Mouse (Mus musculus) cerebellum, adult 11 months (tissue): ENCODE measurements around the gene Lsm3.
"Not testable (repeated sequence)": the region's sequence is repeated elsewhere in the genome, so short reads cannot be mapped to it uniquely, and the experiment has no call there.

ENCODE experiments used
- DNase-seq: peaks from one replicate; pipeline ENCODE4 v3.0.0; 2022

The Lsm3 gene

DNA sequence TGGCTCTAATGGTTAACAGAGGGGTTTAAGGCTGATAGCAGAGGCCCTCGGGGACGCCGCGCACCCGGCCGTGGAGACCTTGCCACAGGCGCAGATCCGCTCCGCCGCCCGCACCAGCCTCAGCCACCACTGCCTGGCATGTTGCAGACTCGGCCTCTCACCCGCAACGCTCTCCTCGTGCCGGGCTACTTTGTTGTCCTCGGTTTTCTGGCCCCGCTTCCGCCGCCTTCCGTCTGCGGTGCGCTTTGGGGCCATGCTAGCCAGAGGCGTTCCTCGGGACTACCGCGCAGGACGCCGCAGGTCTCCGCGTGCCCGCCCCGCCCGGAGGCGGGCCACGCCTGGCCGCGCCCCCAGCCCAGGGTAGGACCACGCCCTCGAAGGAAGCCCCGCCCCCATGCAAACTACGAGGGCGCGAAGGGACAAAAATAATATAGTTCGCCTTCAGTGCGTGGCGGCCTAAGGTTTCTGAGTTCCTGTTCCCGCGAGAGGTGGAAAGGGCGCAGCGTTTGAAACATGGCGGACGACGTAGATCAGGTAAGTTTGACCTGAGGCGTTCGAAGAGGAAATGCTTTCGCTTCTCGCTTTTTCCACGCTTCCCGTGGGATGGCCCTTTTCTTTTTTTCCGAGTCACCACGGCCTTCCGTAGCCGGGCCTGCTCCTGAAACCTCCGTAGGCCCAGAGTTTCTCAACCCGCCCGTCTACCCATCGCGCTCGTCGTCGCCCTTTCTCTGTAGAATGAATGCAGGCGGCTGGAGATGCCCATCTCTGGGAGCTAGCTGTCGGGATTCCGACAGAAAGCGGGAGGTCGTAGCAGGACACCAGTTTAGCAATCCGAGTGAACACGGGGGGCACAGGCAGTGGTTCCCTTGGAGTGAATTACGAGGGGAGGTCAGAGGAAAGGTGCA is at the start of gene Lsm3, which contains the start of gene Xpc:
Lsm3 (plus strand) TSS at position 384 of the 905 bp plus-strand sequence.
Xpc (minus strand) TSS at position 344 of the 905 bp plus-strand sequence.
- peak; percentile 98 for DNase-seq

DNA sequence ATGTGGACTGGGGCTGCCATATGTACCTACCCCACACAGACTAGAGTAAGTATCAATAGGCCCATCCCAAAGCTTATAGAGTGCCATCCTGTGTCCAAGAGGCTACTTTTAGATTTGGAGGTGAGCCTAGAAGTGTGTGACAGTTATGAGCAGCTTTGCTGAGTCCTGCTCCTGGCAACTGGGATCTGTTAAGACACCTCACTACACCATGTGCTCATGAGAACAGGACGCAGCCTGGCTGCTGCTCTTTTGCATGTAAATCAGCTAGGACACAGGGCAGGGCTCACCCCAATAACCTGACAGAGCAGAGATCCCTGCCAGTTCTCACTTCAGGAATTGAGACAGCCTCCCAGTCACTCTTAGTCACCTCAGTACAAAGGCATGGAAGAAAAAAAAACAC is 48.6 kb upstream of the Lsm3 start:
- DNase-seq: no peak

DNA sequence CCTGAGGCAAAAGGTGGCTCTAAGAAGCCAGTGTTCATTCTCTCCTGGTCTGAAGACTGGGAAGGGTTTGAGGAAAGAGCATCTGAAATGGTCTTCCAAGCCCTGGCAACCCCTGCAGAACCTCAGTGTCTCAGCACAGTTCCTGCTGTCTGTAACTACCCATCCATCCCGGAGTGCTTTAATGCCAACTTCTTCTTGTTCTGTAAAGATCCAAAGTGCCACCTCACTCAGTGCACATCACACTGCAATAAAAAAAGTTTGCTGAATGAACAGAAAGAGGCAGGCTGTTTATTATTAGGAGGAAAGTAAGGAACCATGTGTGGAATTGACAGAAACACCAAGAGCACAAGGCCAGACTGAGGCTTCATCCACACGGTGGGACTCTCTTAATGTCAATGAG is 45.0 kb upstream of the Lsm3 start:
- DNase-seq: no peak

DNA sequence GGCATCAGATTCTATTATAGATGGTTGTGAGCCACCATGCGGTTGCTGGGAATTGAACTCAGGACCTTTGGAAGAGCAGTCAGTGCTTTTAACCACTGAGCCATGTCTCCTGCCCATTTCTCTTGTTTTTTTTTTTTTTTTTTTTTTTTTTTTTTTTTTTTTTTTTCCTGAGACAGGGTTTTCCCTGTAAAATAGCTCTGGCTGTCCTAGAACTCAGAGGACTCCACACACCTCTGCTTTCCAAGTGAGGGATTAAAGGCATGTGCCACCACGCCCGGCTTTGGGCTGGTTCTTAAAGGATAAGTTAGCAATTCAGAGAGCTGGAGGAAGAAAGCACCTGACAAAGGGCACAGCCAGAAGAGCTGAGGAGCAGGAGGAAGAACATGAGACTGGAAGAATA is 44.3 kb upstream of the Lsm3 start:
- DNase-seq: not testable (repeated sequence)

DNA sequence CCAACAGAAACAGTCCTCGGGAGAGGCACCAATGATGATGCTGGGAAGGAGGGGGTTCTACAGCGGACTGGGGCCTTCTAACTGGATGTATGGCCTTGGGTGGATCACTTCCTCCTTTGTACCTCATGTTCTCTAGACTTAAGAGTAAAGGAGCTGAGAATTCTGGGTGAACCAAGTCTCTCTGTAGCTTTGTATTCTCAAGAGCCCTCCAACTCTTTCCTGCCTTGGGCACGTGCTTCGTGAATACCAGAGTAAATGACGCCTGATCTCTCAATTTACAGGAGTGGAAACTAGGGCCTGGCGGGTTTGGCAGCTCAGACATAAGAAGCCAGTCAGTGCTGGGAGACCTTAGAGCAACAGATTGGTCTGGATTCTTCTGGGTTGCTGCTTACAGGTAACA is 43.4 kb upstream of the Lsm3 start:
- DNase-seq: peak; percentile 18

DNA sequence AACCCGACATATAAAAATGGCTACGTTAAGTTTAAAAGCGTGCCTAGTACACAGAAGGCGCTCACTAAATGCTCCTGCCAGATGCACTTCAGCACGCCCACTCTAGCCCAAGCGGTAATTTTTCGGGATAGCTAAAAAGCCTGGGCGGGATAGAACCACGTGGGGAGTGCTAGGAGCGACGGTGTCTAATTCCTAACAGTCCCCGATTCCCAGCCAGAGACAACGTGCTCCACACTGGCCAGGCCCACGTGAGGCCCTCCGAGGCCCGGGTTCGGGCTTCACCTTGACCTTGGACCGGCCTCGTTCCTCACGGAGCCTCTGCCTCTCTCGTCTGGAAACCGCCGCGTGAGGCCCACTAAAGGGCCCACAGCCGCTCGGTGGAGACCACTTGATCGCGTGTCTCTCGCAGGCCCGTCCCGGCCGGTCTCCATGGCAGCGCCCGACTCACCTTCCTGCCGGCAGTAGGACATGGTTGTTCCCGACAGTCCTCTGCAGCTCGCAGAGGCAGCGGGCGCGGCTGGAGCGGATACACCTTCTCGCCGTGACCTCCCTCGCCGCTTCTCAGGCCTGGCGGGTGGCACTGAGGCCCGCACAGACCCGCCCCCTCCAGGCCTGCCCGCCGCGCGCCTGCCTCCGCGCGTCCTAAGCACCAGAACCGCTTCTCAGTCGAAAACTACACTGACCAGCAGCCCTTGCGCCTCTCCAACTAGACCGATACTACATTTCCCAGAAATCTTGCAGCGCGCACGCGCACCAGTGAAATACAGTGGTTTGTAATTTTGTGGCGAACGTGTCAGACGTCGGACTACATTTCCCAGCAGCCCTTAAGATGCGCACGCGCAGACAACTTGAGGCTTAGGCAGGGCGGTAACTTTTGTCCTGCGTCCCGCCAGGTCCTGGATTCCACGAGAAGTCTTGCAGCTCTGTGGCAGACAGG is 42.6 kb upstream of the Lsm3 start, which contains the start of the genes Chchd4 and Tmem43:
Chchd4 (minus strand) TSS at position 679 of the 937 bp plus-strand sequence.
Tmem43 (plus strand) TSS at position 836 of the 937 bp plus-strand sequence.
- peak; percentile 98 for DNase-seq

DNA sequence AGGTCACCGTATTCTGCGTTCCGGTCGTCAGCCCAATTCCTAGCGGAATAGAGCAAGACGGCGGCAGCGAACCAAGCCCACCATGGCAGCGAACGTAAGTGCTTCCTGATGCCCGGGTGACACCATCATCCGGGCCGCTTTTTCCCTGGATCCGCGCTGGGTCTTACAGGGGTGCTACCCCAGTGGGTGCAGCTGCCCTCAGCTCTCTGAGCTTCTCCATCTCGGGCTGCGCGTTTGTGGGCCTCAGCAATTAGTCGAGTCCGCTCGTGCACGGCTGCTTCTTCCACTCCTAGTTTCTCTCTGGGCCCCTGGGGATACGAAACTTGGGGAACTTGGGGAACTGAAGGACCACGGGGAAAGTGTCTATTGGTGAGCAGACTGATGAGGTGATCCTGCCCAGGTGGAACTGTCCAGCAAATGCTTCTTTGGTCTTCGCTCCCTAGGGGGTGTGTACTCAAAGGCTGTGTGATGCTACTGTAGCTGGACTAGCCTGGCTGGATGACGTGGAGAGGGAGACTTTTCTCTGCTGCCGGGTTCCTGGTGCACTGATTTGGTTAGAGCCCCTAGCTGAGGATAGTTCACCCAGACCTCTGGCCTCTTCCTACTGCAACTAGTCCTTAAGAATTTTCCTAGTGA is 41.8 kb upstream of the Lsm3 start:
- DNase-seq: no peak

DNA sequence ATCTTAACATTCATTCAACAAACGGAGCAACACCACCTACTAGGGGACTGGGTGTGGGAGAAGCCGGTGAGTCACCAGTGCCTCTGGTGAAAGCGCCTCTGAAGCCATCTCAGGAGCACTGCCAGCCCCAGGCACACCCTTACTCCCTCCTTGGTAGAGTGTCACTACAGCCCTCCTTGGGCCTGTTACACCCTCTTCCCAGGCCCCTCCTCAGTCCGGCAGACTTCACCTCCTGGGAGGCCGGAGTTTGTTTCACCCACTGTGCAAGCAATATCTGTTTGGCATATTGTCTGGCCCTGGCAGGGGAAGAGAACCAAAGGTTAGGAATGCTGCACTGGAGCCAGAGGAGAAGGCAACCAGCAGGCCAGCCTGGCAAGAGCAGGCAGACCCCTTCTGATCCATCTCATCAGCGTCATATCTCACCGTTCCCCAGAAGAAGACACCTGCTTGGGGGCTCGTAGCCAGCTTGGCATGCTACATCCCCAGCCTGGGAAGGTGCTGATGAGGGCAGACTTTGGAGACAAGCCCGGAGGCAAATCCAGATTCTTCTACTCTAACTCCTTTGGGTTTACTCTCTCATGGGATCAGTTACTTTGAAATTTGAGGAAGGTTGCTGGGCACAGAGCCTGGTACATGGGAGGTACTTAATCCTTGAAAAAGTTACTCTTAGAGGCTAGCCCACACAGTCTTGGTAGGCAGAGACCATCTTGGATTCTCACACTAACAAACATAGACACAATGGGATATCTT is 41.1 kb upstream of the Lsm3 start:
- peak; percentile 21 for DNase-seq

DNA sequence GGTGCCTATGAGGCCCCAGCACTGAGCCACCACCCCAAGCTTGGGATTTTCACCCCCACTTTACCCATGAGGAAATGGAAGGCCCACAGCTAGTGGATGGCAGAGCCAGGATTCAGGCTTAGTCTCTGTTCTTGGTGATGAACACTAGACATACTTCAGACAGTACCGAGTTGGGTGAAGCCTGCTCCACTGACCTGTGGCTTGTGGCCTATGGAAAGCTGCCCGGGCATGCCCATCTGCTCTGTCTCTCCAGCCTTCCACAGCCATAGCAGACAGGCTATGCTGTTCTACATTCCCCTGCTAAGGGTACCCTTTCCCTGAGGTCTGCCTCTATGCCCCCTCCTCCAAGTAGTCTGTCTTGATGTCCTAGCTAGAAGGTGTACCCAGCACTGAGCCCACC is 39.2 kb upstream of the Lsm3 start:
- DNase-seq: no peak

DNA sequence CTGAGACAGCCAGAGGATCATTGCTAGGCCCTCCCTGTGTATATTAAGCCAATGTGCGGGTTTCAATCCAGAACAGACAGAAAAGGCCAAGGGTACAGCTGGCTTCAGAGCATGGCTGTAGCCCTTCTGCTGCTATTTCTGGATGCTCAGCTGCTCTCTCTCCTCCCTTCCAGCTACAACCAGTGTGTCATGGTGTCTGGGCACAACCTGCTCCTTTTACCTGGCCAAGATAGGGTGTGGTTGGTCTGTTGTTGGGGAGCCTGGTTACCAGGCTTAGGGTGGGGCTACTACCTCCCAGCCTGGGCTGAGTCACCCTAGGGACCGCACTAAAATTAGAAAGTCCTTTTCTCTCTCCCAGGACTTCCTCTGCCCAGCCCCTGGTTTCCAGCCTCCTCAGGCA is 32.4 kb upstream of the Lsm3 start:
- DNase-seq: no peak

DNA sequence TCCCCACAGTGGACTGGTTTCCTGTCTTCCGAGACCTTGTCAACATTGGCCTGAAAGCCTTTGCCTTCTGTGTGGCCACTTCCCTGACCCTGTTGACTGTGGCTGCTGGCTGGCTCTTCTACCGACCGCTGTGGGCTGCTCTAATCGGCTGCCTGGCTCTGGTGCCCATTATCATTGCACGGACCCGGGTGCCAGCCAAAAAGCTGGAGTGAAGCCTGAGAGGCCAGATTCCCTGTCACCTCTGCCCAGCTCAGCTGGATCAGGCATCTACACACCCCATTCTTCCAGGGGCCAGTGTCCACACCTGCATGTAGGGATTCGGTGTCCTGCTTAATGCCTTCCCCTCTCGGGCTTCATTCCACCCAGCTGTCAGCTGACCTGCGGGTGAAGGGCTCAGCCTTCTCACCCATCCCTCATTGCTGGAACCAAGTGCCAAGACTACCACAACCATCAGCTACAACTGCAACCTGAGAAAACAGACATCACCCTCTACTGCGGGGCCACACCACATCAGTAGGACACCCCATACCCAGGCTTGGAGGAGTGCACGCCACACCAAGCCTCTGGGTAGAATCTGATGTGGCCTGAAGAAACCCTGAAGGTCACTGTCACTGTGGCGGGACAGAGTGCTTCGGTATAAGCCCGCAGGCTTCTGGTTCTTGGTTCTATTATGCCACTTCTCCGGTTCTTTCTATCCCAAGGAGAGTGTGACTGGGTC is 28.8 kb upstream of the Lsm3 start:
- no peak for DNase-seq

DNA sequence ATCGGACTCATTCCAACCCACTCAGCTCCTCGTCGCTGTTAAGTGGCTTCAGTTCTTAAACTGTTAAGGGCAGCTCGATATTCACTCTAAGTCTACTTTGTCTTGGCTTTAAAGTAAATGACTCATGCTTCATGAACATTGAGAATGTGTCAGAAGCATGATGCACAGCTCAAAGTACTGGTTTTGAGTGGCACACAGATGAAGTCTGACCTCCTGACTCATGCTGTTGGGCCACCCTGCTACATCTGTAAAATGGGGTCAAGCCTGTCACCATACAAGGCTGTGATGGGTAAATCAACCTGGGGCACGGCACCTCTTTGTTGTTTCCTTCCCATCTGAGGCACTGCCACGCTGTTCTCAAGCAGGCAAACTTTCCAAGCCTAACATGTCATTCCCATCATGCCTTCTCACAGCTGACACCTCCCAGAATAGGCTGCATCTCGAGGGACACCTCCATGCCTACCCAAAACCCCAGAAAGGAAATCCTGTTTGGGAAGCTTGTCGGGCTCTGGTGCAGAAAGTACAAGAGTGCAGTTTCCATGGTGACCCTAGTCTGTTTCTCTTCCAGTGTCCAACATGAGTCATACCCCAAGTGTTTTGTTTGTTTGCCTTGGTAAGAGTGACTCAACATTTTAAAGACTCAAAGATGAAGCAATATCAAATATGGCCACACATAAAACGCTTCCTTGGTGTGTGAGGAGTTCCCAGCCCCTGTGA is 27.1 kb upstream of the Lsm3 start:
- DNase-seq: no peak

DNA sequence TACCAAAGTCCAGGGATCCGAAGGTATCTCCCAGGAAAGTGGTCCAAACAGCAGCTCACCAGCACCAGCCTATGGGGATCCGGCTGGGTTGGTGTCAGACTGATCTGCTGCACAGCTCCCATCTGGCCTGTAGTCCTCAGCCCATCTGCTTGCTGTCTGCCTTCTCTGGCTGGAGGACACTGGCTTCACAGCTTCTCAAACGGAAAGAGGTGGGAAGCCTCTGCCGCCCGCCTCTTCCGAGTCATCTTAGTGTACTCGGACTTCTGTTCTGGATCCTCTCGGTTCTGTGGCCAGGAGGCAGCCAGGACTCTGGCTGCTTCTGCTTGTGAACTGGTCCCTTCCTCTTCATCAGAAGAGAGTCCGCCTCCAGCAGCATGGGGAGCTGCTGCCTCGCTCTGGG is 25.9 kb upstream of the Lsm3 start:
- no peak for DNase-seq

DNA sequence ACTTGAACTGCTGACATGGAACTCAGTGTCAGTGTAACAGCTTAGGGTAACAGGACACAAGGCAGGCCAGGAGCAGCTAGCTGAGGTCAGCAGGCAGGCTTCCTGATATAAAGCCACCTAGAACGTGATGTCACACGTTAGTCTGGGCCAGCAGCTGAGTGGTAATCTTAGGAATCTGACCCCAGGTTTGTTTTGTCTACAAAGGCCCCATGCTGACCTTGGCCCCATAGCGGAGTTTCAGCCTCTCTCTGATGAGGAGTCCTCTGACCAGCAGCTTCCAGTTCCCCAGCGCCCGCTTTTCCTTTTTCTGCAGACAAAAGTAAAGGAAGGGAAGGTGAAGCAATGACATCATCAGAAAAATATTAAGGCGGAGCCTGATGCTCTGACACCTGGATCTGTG is 24.7 kb upstream of the Lsm3 start:
- DNase-seq: no peak

DNA sequence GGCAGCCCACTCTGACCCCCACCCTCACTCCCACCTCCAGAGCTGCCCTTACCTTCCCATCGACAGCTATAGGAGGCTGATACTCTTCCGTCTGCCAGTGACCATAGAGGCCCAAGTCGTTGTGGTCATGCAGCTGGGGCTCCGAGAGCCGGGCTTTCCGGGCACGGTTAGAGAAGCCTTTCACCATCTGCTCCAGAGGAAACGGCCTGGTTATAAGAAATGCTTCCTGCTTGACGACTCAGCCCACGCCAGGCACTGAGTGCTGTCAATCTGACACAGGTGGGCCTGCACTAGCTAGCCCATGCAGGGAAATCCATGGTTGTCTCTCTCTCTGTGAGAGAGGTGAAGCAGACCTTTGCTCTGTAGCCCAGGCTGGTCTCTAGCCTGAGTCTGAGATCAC is 22.7 kb upstream of the Lsm3 start:
- no peak for DNase-seq

DNA sequence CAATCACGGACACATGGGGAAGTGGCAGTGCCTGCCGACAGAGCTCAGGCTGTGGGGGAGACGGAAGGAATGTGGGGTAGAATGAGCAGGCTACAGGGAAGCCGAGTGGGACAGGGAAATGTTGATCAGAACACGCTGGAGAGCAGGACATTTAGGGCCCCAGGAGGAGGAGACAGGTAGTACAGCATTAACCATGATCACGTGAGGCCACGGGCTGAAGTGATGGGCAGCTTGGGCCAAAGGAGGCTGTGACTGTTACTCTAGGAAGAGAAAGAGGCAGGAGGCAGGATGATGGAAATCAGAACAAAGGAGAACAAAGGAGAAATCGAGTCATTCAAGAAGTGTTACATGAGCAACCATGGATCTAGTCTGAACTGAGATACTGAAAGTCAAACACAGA is 21.2 kb upstream of the Lsm3 start:
- no peak for DNase-seq

DNA sequence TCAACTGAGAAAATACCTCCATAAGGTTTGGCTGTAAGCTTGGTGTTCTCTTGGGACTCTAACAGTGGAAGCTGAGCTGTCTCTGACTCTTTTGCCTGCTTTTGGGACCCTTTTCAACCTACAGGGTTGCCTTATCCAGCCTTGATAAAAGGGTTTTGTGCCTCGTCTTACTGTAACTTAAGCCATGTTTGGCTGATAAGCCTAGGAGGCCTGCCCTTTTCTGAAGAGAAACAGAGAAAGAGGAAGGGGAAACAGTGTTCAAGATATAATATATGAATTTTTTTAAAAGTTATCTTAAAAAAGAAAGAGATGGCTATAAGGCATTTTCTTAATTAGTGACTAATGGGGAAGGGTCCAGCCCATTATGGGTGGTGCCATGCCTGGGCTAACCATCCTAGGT is 12.4 kb upstream of the Lsm3 start:
- no peak for DNase-seq

DNA sequence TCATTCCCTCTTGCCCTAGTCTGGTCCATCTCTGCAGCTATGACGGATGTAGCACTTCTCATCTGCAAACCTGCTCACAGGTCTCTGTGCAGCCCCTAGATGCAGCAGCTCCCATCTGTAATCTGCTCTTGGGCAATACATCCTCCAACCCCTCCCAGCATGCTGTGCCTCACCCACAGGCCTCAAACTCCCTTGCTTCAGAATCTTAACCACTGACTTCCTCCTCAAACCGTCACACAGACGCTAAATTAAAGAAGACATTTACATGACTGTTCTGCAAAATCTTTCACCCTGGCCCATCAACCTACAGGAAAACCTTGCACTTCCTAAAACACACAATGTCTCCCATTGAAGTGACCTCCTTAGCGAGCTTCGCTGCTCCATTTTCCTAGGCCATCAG is 9.7 kb upstream of the Lsm3 start:
- DNase-seq: no peak

DNA sequence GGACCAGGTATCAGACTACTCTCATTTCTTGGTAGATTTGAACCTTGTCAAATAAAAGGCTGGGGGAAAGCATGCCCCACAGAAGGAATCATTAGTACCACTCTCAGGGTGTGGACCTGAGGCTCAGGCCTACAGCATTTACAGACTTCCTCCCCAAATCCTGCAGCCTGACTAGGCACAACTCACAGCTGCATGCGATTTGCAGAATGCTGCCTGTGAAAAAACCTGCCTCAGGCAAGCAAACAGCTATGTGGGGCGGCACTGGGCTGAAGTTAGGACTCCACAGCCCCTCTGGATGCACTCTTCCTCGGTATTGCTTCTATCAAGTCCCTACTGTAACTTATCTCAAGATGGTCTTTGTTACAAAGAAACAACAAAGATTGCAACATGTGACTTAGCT is 7.7 kb upstream of the Lsm3 start:
- DNase-seq: no peak

DNA sequence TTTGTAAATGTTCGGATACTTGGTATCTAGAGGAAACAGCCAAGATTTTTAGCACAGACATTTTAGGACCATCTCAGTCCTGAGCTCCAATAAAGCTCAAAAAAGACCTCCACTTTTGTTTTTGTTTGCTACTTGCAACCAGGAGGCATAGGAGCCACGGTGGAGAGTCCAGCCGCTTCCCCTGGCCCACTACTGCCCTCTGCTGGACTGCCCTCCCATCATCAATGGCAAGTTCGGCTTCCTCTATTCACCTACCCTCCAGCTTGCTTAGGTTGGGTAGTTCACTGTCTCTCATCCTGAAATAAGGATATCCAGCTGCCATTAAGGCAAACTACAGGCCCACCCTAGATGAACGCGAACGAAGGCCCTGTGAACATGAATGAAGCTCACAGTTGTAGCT is 6.4 kb upstream of the Lsm3 start:
- peak; percentile 50 for DNase-seq

DNA sequence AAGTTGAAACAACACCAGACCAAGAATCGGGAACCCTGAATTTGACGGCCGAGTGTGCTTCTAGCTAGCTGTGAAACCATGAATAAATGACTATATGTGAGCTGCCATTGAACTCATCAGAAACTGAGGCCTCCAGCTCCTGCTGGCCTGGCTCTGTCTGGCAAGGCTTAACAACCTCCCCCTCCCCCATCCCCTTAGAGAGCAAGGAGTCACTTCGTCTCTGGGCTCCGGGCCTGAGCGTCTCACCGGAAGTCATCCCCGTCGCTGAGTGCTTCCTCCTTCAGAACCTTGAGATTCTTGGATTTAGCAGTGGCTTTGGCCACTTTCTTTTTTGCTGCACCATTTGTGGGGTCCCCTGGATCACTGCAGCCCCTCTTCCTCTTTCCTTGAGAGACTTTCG is 5.5 kb upstream of the Lsm3 start:
- DNase-seq: no peak
